Mouse (Mus musculus): Measurements from ENCODE around the gene Prss38.
A peak's percentile ranks its signal among the peaks of the same experiment; 100 is the strongest.

Prss38 gene

DNA sequence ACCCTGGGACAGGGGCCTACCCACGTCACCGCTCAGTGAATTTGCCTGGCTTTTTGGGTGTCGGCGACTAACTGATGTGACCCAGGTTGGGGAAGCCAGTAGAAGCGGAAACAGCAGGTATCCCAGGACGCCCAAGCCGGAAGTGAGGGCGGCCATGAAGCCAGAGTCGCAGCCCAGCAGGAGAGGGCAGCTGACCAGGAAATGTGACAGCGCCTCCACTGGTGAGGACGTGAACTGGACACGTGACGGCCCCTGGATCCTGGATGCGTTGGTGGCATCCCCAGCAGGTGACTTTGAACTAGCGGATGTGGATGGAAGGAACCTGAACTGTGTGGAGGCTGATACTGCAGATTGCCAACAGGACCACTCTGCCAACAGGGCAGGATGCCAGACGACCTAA is at the start of gene Prss38:
Prss38 (minus strand) TSS at position 183 of the 400 bp plus-strand sequence.
- no peak for DNase-seq

DNA sequence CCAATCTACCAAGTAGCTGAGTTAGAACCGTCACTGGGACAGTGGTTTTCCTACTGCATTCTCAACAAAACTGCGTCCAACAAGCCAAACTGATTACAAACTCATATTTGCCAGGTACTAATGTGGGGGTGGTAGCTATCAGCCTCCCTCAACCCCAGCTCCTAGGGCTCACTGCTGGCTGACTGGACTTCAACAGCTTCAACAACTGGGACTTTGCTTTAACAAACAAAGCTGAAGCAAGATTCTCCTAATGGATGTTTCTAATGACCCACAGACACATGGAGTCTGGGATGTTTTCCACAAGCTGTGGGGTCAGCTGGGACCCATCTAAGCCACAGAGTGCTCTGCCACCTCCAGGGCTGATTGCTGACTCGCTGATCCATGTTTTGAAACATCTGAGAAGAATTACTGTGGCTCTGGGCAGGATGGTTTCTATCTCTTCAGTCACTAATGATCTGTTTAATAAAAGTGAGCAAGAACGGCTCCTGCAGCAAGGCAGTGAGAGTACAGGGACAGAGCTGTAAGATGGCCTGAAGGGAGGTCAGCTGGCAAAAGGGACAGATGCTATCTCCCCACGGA is 47.6 kb upstream of the Prss38 start:
- DNase-seq, result peak in 1 of 2 experiments; percentile 18

DNA sequence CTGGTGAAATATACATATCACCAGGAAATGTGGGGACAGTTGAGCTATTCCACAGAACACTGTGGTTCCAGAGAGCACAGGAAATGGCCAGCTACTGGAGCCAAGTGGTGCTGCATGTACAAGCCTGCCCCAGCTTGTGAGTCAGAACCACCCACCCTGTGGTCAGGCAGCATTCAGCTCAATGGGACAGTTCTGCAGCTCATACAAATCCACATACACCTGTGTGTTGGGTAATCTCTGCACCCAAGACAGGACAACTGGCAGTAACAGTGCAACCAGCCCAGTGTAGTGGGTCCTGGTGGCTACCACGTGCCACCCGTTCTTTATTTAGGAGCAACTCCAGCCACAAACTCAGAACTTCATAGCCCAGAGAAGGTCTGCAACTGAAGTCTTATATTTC is 46.5 kb upstream of the Prss38 start:
- DNase-seq, result peak; percentile 16 to 52

- peak; percentile 14 to 45 for DNase-seq
Measured at GRCm38 (mm10) chr11:59421436-59421835, 46.0 kb upstream of the Prss38 start.

DNA sequence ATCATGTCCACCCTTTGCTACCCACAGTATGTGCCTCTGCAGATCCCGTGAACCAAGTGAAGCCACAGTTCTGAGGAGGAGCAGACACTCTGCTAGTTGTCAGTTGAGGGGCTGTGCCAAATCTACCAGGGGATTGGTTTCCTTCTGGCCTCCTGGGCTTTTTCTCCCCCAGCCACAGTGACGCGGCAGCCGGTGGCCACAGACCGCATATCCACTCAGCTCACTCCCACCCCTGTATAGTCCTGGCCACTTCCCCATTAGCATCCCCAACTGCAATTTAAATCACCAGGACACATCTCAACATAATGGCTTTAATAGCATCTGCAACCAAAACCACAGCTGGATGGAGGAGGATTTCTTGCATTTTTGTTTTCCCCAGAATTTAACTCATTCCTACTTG is 43.3 kb upstream of the Prss38 start:
- peak in 1 of 2 experiments; percentile 19 for DNase-seq

GRCm38 (mm10) chr11:59412999-59413863 is 37.8 kb upstream of the Prss38 start:
- no peak for DNase-seq

- DNase-seq, result no peak
Measured at GRCm38 (mm10) chr11:59412058-59412457, 36.6 kb upstream of the Prss38 start.

DNA sequence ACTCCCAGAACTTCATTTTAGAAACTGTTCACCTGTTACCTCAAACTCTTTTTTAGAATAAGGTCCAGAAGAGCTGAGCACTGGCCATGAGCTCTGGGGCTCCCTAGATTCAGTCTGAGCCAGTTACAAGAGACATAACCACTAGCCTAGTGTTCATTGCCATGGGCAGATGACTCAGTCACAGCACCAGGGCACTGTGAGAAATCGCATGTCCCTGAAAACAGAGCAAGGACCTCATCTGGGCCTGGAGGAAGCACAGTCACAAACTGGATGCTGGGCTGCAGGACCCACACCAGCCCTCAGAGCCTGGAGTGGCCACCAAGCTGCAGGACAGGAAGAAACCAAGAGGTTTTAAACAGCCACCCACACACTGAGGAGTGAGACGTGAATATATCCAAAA is 35.4 kb upstream of the Prss38 start:
- DNase-seq, result peak in 1 of 2 experiments; percentile 15

- peak in 1 of 2 experiments; percentile 15 for DNase-seq
Measured at GRCm38 (mm10) chr11:59405761-59406160, 30.3 kb upstream of the Prss38 start.

GRCm38 (mm10) chr11:59400876-59401275 is 25.4 kb upstream of the Prss38 start:
- no peak for DNase-seq

DNA sequence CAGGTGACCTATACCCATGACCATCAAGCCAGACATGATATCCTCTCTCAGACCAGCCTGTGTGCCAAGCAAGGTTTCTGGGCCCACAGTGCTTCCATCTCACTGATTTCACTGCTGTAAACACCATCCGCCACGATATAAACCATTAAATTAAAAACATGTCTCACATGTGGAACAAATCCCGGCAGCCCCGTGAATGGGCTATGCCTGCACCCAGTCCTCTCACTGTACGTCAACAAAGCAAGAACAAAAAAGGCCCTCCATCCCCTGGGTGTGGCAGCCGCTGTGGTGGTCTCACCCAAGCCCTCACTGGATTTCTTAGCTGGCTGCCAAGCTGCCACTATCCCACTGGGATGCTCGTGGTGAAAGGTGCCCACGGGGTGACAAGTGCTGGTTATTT is 24.4 kb upstream of the Prss38 start:
- DNase-seq, result no peak

GRCm38 (mm10) chr11:59397536-59398371 is 22.3 kb upstream of the Prss38 start:
- DNase-seq, result no peak

GRCm38 (mm10) chr11:59394451-59394850 is 19.0 kb upstream of the Prss38 start:
- DNase-seq, result no peak

DNA sequence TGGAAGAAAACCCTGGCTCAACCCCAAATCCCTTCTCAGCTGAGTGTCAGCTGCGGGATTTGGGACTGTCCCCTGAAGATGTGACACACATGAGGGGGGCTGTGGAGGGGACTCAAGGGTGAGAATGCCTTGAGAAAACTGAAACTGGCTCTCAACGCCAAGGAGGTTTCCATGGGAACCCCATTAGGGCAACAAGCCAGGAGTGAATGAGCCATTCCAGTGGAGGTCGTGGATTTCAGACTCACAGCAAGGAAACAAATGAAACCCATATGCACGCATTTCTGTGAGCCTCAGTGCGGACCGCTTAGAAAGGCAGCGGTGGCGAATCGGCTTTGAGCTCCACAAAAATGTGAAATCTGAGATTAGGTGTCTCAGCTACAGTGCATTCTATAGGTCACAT is 18.1 kb upstream of the Prss38 start:
- peak in 1 of 2 experiments; percentile 37 for DNase-seq

DNA sequence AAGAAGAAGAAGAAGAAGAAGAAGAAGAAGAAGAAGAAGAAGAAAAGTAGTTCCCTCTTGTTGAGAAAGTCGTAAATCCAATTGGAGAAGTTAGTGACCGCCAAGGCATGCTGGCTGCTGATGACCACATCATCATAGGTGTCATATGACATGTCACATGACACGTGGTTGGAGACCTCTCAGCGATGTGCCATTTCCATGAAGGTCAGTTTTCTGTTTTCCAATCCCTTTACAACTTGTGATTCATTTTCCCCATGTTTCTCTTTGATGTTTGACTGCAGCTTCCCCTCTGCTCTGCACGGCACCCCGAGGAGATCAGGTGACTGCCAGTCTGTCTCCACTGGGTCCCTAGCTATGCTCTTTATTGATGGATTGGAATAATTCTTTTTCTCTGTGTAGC is 16.8 kb upstream of the Prss38 start:
- no peak for DNase-seq

DNA sequence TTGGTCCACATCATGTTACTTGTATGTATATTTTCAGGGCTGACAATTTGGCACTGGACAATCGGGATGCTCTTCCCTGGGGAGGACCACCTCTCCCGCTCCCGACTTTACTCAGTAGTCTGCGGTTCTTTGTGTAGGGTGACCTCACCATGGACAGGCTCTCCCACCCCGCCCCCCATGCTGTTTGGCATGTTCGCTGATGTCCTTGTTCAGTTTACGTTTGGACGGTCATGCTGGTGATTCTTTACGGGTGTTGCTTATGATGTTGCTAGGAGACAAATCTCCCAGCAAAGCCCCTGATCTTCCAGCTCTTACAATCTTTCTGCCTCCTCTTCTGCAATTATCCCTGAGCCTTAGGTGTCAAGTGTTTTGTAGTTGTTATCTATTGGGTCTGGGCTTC is 15.0 kb upstream of the Prss38 start:
- DNase-seq, result no peak

DNA sequence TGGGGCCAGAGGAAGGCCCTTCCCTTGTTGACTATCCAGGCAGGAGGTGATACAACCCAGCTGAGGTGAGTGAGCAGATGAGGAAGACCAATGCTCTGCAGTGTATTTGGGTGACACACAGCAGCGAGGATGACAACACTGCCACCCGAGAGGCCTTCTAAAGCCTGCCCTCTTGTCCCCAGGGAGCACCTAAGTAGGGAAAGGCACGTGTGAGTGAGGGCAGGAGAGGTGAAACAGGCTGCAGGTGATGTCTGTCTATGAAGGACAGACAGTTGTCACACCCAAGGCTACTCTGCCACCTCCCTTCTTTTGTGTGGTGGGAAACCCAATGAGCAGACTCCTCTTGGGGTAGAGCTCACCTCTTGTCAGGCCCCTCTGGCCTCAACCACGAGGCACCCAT is 14.2 kb upstream of the Prss38 start:
- no peak for DNase-seq

DNA sequence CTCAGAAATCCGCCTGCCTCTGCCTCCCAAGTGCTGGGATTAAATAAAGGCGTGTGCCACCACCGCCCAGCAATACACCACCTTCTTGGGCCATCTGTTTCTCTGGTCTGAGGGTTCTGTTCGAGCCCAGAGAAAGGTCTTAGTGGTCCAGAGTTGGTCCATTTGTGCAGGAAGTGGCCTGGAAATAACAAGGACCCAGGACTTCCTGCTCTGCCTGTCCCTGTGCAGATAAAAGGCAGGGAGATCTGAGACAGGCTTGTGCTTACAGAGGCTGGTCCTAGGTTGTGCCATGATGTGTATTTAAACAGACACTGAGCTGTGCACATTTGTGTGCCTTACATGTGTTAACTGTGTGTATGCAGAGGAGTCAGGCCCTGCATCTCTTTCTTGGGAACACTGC is 13.3 kb upstream of the Prss38 start:
- no peak for DNase-seq

- DNase-seq, result no peak
Measured at GRCm38 (mm10) chr11:59387471-59387870, 12.0 kb upstream of the Prss38 start.

DNA sequence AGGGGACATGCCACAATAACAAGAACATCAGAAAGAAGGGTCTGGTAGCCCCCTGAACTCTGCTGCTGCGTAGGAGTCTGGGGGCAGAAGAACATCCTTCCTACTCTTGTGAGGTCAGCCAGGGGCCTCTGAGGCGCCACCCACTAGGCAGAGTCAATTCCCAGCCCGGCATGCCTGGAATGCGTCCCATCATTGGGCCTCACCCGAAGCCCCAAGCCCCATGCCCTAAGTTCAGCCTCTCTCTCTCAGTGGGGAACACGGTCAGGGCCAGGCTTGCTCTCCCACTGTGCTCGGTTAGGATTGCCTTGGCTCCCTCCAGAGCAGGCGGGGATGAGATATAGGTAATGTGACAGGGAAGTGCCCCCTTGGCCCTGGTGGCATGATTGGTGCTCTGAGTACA is 9.7 kb upstream of the Prss38 start:
- DNase-seq, result peak in 1 of 2 experiments; percentile 15

DNA sequence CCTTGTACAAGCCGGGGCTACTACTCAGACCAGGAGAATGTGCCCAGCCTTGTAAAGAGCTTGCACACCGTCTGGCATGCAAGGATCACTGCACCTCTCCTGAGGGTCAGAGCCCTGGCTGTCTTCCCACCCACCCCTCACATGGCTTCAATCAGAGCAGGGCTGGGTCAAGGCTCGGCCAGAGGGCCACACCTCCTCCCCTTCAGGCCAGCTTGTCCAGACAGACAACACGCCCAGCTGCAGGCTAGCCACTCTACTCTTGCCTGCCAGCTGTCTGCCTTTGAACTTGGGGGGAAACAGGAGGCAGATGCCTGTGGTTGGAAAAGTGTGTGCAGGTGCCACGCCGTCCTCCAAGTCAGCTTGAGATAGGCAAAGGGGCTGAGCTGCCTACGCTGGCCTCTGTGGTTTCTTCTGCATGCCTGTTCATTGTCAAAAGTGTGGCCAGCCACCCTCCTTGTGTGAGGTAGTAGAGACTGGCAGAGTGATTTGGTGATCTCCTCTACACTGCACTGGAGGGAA is 9.0 kb upstream of the Prss38 start:
- peak; percentile 71 to 90 for DNase-seq

DNA sequence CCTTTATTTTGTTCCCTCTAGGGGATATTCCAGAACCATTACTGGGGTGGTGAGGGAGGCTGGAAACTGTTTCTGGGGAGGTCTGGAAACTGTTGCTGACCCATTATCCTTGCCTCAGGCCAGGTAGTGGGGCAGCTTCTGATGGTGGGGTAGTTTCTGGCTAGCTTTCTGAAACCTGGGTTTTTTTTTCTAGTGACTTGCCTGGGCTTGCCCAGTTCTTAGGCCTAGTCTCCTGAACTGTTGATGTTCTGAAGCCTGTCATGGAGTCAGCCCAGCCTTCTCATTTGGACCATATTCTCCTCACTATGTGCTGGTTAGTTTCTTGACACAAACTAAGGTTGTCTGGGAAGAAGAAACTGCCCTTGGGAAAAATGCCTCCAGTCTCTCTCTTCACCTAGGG is 4.1 kb upstream of the Prss38 start:
- no peak for DNase-seq

- no peak for DNase-seq
Measured at GRCm38 (mm10) chr11:59377999-59378398, 2.5 kb upstream of the Prss38 start.

All from kidney, postnatal 25 days (tissue).